Mouse (Mus musculus) lung, adult 2 months (tissue): ENCODE measurements at regions not wholly inside any gene's neighbourhood (a gene's known extent, or its start where the extent isn't known, plus 50 kb on each side); places are given as distances from the start of the nearest gene placed in this dataset.

Experiments used
- DNase-seq: peaks from one replicate; pipeline ENCODE4 v3.0.0; 2022
- H3K4me1 ChIP-seq: fragments of 200-500 bp; 2 replicates; pipeline ENCODE4 v1.6.1; 2011; ENCODE audit warnings: low read length; ENCODE audit not compliant: control insufficient read depth, insufficient read depth
- H3K4me3 ChIP-seq: fragments of 200-500 bp; replicated peaks from 2 replicates; pipeline ENCODE3; 2011; ENCODE audit warnings: low read depth, mild to moderate bottlenecking, control low read depth, low read length; ENCODE audit errors: extremely low read depth
- CTCF ChIP-seq: fragments of 200-500 bp; IDR thresholded peaks from 2 replicates; pipeline ENCODE4 v1.5.1; 2011; ENCODE audit warnings: mild to moderate bottlenecking, low read length, control low read depth; ENCODE audit not compliant: insufficient read depth
- POLR2A ChIP-seq: fragments of 200-500 bp; IDR thresholded peaks from 2 replicates; pipeline ENCODE4 v1.6.1; 2011; ENCODE audit warnings: low read depth, mild to moderate bottlenecking, control low read depth, low read length, borderline replicate concordance; ENCODE audit errors: extremely low read depth
- WGBS: fragments of 180-500 bp; shearing (Covaris S2); methylation state at CpG from one replicate; pipeline ENCODE4 v1.1.7; 2018; 5-methylcytosine and 5-hydroxymethylcytosine counted together

- no peaks in the 10 kb centered on the region for H3K4me1 ChIP-seq
- WGBS = 63% methylated on average over 15 of the region's 15 CpGs
- no peak for DNase-seq
- H3K4me3 ChIP-seq = no peak overlapping the region
- TF ChIP-seq CTCF (no peak), POLR2A (no peak)
Measured at GRCm38 (mm10) chr5:138900952-138901599, 81.2 kb downstream of the Gm5294 start.

DNA sequence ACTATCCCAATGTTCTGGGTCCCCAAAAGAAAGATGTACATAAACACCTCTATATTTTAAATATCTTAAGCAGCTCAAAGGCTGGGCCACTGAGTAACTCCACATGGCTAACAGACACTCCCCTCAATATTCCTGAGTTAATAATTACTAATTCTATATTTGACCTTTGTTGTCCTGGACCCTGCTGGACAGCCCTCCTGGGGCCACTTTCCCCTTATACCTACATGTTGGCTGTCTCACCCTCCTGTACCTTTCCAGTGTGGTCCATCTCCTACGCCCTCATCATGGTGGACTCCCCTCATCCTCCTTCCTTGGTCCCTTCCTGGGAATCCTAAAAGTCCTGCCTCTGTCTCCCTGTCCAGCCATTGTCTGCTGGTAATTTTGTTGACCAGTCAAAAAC lies 82.4 kb downstream of the Gm5294 start:
- no peak for TF ChIP-seq CTCF
- TF ChIP-seq POLR2A = no peak
- 87% methylated on average over 1 of the region's 1 CpGs for WGBS
- DNase-seq = no peak
- Histone ChIP-seq H3K4me1 (no peaks in the 10 kb centered on the region), H3K4me3 (no peak overlapping the region)

GRCm38 (mm10) chr5:138911769-138912710 lies 85.1 kb downstream of the Pdgfa start:
- H3K4me1 ChIP-seq = no peaks in the 10 kb centered on the region
- TF ChIP-seq POLR2A (no peak), CTCF (no peak)
- no peak overlapping the region for H3K4me3 ChIP-seq
- no peak for DNase-seq
- WGBS = 74% methylated on average over 7 of the region's 7 CpGs

DNA sequence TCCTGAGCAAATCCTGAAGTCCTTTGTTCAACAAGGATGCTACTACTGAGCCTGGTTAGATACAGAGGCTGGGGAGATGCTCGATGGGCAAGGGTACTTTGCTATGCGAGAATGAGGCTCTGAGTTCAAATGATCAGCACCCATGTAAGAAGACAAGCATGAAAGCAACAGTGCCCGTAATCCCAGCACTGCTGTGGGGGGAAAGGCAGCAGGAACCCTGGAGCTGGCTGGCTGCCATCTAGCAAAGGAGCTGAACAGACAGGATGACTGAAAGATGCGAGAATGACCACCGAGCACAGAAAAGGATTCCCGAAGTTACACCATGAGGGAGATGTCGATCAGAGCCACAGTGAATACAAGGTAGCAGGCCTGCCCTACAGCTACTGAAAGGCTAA lies 84.5 kb downstream of the Pdgfa start:
- 70% methylated on average over 7 of the region's 7 CpGs for WGBS
- no peaks in the 10 kb centered on the region for H3K4me1 ChIP-seq
- H3K4me3 ChIP-seq = no peak overlapping the region
- TF ChIP-seq POLR2A (no peak), CTCF (no peak)
- no peak for DNase-seq

DNA sequence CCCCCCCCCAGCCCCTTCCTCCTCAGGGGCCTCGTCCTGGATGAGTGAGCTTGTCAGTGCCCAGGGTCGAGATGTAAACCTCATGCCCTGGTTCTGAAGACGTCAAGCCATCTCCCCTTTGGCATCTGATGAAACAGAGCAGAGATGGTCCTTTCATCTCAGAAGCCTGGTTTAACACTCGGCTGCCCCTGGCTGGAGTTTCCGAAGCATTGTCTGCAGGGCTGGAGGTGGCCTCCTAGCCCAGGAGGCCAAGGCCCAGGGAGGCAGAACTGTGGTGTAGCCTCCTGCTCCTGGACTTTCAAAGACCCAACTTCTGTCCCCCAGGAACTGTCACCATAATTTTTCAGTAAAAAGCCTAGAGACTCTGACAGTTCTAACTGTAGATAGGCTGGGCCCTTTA lies 82.1 kb downstream of the Pdgfa start:
- no peak for TF ChIP-seq CTCF
- no peak for TF ChIP-seq POLR2A
- Histone ChIP-seq H3K4me1 (no peaks in the 10 kb centered on the region), H3K4me3 (no peak overlapping the region)
- no peak for DNase-seq
- 74% methylated on average over 5 of the region's 5 CpGs for WGBS

- WGBS = 91% methylated on average over 4 of the region's 4 CpGs
- no peak for DNase-seq
- H3K4me3 ChIP-seq = no peak overlapping the region
- TF ChIP-seq POLR2A (no peak), CTCF (no peak)
- no peaks in the 10 kb centered on the region for H3K4me1 ChIP-seq
Measured at GRCm38 (mm10) chr5:138915496-138915895, 81.7 kb downstream of the Pdgfa start.

GRCm38 (mm10) chr5:138920156-138920845 lies 76.9 kb downstream of the Pdgfa start:
- Histone ChIP-seq H3K4me3 (no peak overlapping the region), H3K4me1 (no peaks in the 10 kb centered on the region)
- TF ChIP-seq CTCF (no peak), POLR2A (no peak)
- WGBS = 52% methylated on average over 7 of the region's 7 CpGs
- peak; percentile 46 for DNase-seq

- TF ChIP-seq CTCF = no peak
- TF ChIP-seq POLR2A = no peak
- 37% methylated on average over 3 of the region's 3 CpGs for WGBS
- no peak for DNase-seq
- H3K4me3 ChIP-seq = no peak overlapping the region
- no peaks in the 10 kb centered on the region for H3K4me1 ChIP-seq
Measured at GRCm38 (mm10) chr5:138922116-138922515, 75.1 kb downstream of the Pdgfa start.
